Mouse (Mus musculus): ENCODE data around the gene Trmt2b. TPM values are rescaled to one million over a fixed set of nuclear protein-coding genes. Genes with fewer than 3 reads are reported as not detected.

The Trmt2b gene
- polyA plus RNA-seq, 2 experiments = 4.9 to 9.5 TPM

GRCm38 (mm10) chrX:134307534-134308274, 30.9 kb upstream of the Trmt2b start, which contains the start of gene Cenpi:
TSS of gene Cenpi (plus strand) at chrX:134308084.
- DNase-seq (ENCODE audit: low read depth in 3 of 3, low spot score in 3 of 3) (peak; percentile 78 to 80 (median 78)), ATAC-seq (ENCODE audit: insufficient read depth) (peak; percentile 97)
- no peaks in the 10 kb centered on the region for H3K9me3 ChIP-seq (ENCODE audit: control insufficient read depth, low read length)
- TF ChIP-seq EP300 (IDR thresholded peaks at IDR 0.05; ENCODE audit: low read depth) (no peak), CTCF (IDR thresholded peaks at IDR 0.05; ENCODE audit: low read depth) (peak; percentile 54)
- H3K4me1 ChIP-seq (replicated peaks; ENCODE audit: control insufficient read depth in 2 of 2, insufficient read depth in 2 of 2, low read length in 1 of 2) = no peaks in the 10 kb centered on the region; a peak in 2 of 4 replicates
- peaks cover 9% of the 10 kb centered on the region for H3K36me3 ChIP-seq (replicated peaks; ENCODE audit: control insufficient read depth, insufficient read depth, low read depth)
- H3K27me3 ChIP-seq (ENCODE audit: control insufficient read depth, insufficient read depth, low read length) = no peaks in the 10 kb centered on the region
- H3K9ac ChIP-seq (replicated peaks) = peak within 1 kb of the TSS; percentile 66
- peak within 1 kb of the TSS; percentile 67 to 82 for H3K4me3 ChIP-seq (ENCODE audit: insufficient read depth in 1 of 2, low read depth in 2 of 2, low read length in 2 of 2)
- H3K4me2 ChIP-seq (ENCODE audit: low read depth) = peak within 1 kb of the TSS; percentile 75
- WGBS (ENCODE audit: insufficient replicate concordance) = 15% methylated on average over 36 of the region's 36 CpGs
- peak within 1 kb of the TSS; percentile 33; the same call in 1 of the 2 replicates for H3K27ac ChIP-seq

GRCm38 (mm10) chrX:134303287-134303686, 26.5 kb upstream of the Trmt2b start:
- no peak for TF ChIP-seq CTCF (IDR thresholded peaks at IDR 0.05; ENCODE audit: low read depth)
- TF ChIP-seq EP300 (IDR thresholded peaks at IDR 0.05; ENCODE audit: low read depth) = no peak
- no peak overlapping the region for H3K4me2 ChIP-seq (ENCODE audit: low read depth)
- no peaks in the 10 kb centered on the region for H3K27me3 ChIP-seq (ENCODE audit: control insufficient read depth, insufficient read depth, low read length)
- ATAC-seq (ENCODE audit: insufficient read depth) (no peak), DNase-seq (ENCODE audit: low read depth in 3 of 3, low spot score in 3 of 3) (no peak)
- no peak overlapping the region for H3K4me3 ChIP-seq (ENCODE audit: insufficient read depth in 1 of 2, low read depth in 2 of 2, low read length in 2 of 2)
- WGBS (ENCODE audit: insufficient replicate concordance) = 69% methylated on average over 1 of the region's 1 CpGs
- H3K27ac ChIP-seq = no peak overlapping the region
- H3K9me3 ChIP-seq (ENCODE audit: control insufficient read depth, low read length) = no peaks in the 10 kb centered on the region
- H3K9ac ChIP-seq (replicated peaks) = no peak overlapping the region
- no peaks in the 10 kb centered on the region for H3K36me3 ChIP-seq (replicated peaks; ENCODE audit: control insufficient read depth, insufficient read depth, low read depth)
- no peaks in the 10 kb centered on the region; a peak in 1 of 4 replicates for H3K4me1 ChIP-seq (replicated peaks; ENCODE audit: control insufficient read depth in 2 of 2, insufficient read depth in 2 of 2, low read length in 1 of 2)

DNA sequence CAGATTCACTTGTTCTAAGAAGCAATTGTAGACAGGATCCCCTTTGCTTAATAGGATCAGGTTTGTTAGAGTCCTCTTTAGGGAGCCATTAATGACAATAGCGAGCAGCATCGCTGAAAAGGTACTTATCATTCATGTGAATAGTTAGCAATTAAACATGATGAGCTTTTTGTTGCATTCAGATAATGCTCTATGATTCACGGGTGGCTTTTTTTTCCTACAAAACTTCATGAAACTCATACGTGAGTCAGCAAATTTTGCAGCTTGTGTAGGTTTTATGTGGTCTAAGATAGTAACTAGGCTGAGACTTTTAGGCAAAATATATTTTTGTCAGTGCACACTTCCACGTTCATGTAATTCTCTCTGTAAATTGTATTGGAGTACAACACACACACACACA, 23.4 kb upstream of the Trmt2b start:
- Histone ChIP-seq H3K9me3 (ENCODE audit: control insufficient read depth, low read length) (no peaks in the 10 kb centered on the region), H3K9ac (replicated peaks) (no peak overlapping the region), H3K4me2 (ENCODE audit: low read depth) (no peak overlapping the region), H3K27me3 (ENCODE audit: control insufficient read depth, insufficient read depth, low read length) (peaks cover 13% of the 10 kb centered on the region), H3K4me3 (ENCODE audit: insufficient read depth in 1 of 2, low read depth in 2 of 2, low read length in 2 of 2) (no peak overlapping the region), H3K4me1 (replicated peaks; ENCODE audit: control insufficient read depth in 2 of 2, insufficient read depth in 2 of 2, low read length in 1 of 2) (no peaks in the 10 kb centered on the region), H3K27ac (no peak overlapping the region), H3K36me3 (replicated peaks; ENCODE audit: control insufficient read depth, insufficient read depth, low read depth) (no peaks in the 10 kb centered on the region)
- ATAC-seq (ENCODE audit: insufficient read depth) (no peak), DNase-seq (ENCODE audit: low read depth in 3 of 3, low spot score in 3 of 3) (no peak)
- WGBS (ENCODE audit: insufficient replicate concordance) = 32% methylated on average over 5 of the region's 5 CpGs
- no peak for TF ChIP-seq EP300 (IDR thresholded peaks at IDR 0.05; ENCODE audit: low read depth)
- no peak for TF ChIP-seq CTCF (IDR thresholded peaks at IDR 0.05; ENCODE audit: low read depth)

DNA sequence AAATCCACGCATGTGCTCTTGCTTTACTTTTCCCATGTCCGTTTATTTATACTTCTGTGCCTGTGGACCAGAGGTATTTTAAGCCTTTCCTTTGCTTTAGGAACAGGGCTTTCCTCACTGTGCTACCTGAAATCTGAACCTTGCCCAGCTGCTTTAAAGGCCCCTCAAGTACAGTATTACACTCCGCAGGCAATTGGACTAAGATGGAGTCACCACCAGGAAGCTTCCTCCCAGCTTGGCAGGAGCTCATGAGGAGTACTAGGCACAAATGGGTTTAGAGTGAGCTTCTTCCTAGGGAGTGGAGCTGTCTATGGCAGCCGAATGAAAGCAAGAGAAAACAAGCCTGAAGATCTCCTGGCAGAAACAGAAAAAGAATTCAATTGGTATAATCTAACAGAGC, 20.4 kb upstream of the Trmt2b start:
- no peak overlapping the region for H3K27ac ChIP-seq
- TF ChIP-seq EP300 (IDR thresholded peaks at IDR 0.05; ENCODE audit: low read depth) (no peak), CTCF (IDR thresholded peaks at IDR 0.05; ENCODE audit: low read depth) (no peak)
- ATAC-seq (ENCODE audit: insufficient read depth) = no peak
- H3K36me3 ChIP-seq (replicated peaks; ENCODE audit: control insufficient read depth, insufficient read depth, low read depth) = no peaks in the 10 kb centered on the region
- no peak for DNase-seq (ENCODE audit: low read depth in 3 of 3, low spot score in 3 of 3)
- no peak overlapping the region for H3K4me2 ChIP-seq (ENCODE audit: low read depth)
- no peak overlapping the region for H3K9ac ChIP-seq (replicated peaks)
- H3K9me3 ChIP-seq (ENCODE audit: control insufficient read depth, low read length) = no peaks in the 10 kb centered on the region
- no peaks in the 10 kb centered on the region for H3K4me1 ChIP-seq (replicated peaks; ENCODE audit: control insufficient read depth in 2 of 2, insufficient read depth in 2 of 2, low read length in 1 of 2)
- peaks cover 28% of the 10 kb centered on the region for H3K27me3 ChIP-seq (ENCODE audit: control insufficient read depth, insufficient read depth, low read length)
- H3K4me3 ChIP-seq (ENCODE audit: insufficient read depth in 1 of 2, low read depth in 2 of 2, low read length in 2 of 2) = no peak overlapping the region
- WGBS (ENCODE audit: insufficient replicate concordance) = 30% methylated on average over 4 of the region's 4 CpGs

- Histone ChIP-seq H3K36me3 (replicated peaks; ENCODE audit: control insufficient read depth, insufficient read depth, low read depth) (no peaks in the 10 kb centered on the region), H3K4me1 (replicated peaks; ENCODE audit: control insufficient read depth in 2 of 2, insufficient read depth in 2 of 2, low read length in 1 of 2) (no peaks in the 10 kb centered on the region), H3K27me3 (ENCODE audit: control insufficient read depth, insufficient read depth, low read length) (peaks cover 28% of the 10 kb centered on the region), H3K9ac (replicated peaks) (no peak overlapping the region), H3K9me3 (ENCODE audit: control insufficient read depth, low read length) (no peaks in the 10 kb centered on the region), H3K4me3 (ENCODE audit: insufficient read depth in 1 of 2, low read depth in 2 of 2, low read length in 2 of 2) (no peak overlapping the region), H3K27ac (no peak overlapping the region), H3K4me2 (ENCODE audit: low read depth) (no peak overlapping the region)
- no peak for TF ChIP-seq CTCF (IDR thresholded peaks at IDR 0.05; ENCODE audit: low read depth)
- TF ChIP-seq EP300 (IDR thresholded peaks at IDR 0.05; ENCODE audit: low read depth) = no peak
- DNase-seq (ENCODE audit: low read depth in 3 of 3, low spot score in 3 of 3) = no peak
- WGBS (ENCODE audit: insufficient replicate concordance) = 27% methylated on average over 7 of the region's 7 CpGs
- no peak for ATAC-seq (ENCODE audit: insufficient read depth)
Observed at GRCm38 (mm10) chrX:134296737-134297136, 20.0 kb upstream of the Trmt2b start.
